Mouse (Mus musculus): ENCODE results near the gene Wdr95. TPM values are rescaled to one million over a fixed set of nuclear protein-coding genes. Genes with fewer than 3 reads are reported as not detected.
A peak's percentile ranks its signal among the peaks of the same experiment; 100 is the strongest.

Gene Wdr95
- polyA plus RNA-seq (2014; fragmentation: Nextera tagmentation; extraction: Ambion mirVana): 0.25 and 0.50 TPM in 2 replicates

DNA sequence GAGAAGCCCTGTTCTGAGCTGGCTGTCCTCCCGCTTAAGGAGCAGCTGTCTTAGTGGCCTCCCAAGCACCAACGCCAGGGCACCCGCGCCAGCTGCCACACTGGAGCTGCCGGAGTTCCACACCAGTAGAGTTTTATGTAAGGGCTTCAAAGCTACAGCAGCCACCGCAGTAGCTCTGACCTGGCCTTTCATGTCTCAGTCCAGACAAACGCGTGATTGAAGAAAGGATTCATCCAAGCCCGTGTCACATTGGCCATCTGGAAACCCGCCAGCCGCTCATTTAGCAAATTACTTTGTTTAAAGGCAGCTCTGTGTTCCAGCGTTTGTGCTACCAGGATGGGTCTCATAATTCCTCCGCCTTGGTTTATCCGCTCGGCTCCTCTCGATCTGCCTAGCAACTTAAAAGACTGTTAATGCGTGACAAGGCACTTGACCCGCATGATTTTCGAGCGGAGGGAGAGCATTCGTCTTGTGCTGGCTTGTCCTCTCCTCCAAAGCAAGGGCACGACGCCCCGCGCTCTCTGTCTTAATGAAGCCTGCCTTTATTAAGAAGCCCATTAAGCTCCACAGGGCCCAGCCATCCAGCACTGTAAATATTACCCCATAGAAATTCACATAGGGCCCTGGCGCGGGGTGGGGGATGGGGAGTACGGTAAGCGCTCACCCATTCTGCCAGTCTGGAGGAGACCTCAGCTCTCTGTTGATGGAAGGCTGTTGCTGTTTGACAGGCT is at the start of gene Wdr95:
TSS of gene Wdr95 (plus strand) at position 681 of the 731 bp plus-strand sequence.
- Histone ChIP-seq H3K4me2 (ENCODE audit: low read depth, low read length) (peak within 1 kb of the TSS; percentile 38), H3K9ac (replicated peaks; ENCODE audit: low read depth, low read length) (peak within 1 kb of the TSS; percentile 34; the same call in 1 of the 2 replicates), H3K36me3 (ENCODE audit: control insufficient read depth, insufficient read depth, low read length) (no peaks in the 10 kb centered on the region), H3K4me1 (ENCODE audit: control insufficient read depth, insufficient read depth, low read length) (peaks cover 36% of the 10 kb centered on the region), H3K27me3 (ENCODE audit: control insufficient read depth, insufficient read depth, low read length) (no peaks in the 10 kb centered on the region), H3K27ac (ENCODE audit: low read depth, low read length) (peak within 1 kb of the TSS; percentile 85), H3K9me3 (ENCODE audit: control insufficient read depth, low read length) (no peaks in the 10 kb centered on the region), H3K4me3 (ENCODE audit: low read depth, low read length) (no peak within 1 kb of the TSS; the same call in 1 of the 2 replicates)
- peak; percentile 73 for ATAC-seq (ENCODE audit: low read depth)
- WGBS: 7% methylated on average over 29 of the region's 29 CpGs

DNA sequence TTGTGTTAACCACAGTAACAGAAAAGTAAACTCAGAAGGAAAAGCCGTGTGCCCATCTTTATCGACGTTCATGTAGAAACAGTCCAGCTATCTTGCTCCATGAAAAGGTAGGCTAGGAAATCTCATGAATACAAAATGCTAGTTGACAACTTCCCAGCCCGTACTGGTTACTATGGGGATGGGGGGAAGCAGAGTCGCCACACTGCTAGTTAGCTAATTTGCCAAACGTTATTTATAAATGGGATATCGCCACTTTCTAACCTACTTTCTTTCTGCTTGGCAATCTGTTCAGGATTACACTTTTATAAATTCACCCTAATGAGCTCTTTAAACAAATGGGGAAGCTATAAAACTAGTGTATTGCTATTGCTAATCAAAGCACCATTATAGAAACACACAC is 46.6 kb upstream of the Wdr95 start:
- 76% methylated on average over 7 of the region's 7 CpGs for WGBS
- H3K27me3 ChIP-seq (ENCODE audit: control insufficient read depth, insufficient read depth, low read length): no peaks in the 10 kb centered on the region
- ATAC-seq (ENCODE audit: low read depth): no peak
- H3K9me3 ChIP-seq (ENCODE audit: control insufficient read depth, low read length): no peaks in the 10 kb centered on the region
- no peak overlapping the region for H3K4me3 ChIP-seq (ENCODE audit: low read depth, low read length)
- no peak overlapping the region for H3K27ac ChIP-seq (ENCODE audit: low read depth, low read length)
- H3K4me1 ChIP-seq (ENCODE audit: control insufficient read depth, insufficient read depth, low read length): no peaks in the 10 kb centered on the region
- no peak overlapping the region for H3K4me2 ChIP-seq (ENCODE audit: low read depth, low read length)
- no peak overlapping the region for H3K9ac ChIP-seq (replicated peaks; ENCODE audit: low read depth, low read length)
- H3K36me3 ChIP-seq (ENCODE audit: control insufficient read depth, insufficient read depth, low read length): no peaks in the 10 kb centered on the region

DNA sequence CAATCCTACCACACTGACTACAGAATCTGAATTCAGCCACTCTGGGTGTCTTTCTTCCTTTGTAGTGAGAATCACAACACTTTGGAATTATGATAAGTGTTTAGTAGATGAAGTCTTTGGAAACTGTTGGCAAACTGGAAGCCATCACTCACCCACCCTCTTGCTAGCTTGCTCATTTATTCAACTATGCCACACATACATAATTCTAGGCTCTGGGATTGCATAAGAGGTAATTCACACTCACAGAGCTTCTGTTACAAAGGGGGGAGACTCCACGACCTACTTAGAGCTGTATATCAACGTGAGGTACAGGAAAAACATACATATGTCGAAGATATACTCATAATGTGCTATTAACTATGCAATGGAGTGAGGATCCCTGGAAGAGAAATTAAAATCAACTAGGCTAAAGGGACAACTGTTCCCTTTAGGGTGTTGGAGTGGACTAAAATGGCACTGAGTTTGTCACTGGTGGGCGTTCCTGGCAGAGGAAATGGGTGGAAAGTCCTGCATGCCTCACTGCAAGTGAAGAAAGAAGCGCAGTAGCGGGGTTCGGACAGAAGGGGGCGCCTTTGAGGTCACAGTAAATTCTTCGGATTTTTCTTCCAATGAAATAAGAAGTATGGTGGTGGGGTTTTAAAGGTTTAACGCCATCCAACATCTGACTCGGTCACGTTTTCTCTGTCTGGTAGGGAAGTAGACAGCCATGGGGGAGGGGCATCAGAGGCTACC is 45.0 kb upstream of the Wdr95 start:
- Histone ChIP-seq H3K4me2 (ENCODE audit: low read depth, low read length) (no peak overlapping the region), H3K36me3 (ENCODE audit: control insufficient read depth, insufficient read depth, low read length) (no peaks in the 10 kb centered on the region), H3K27me3 (ENCODE audit: control insufficient read depth, insufficient read depth, low read length) (no peaks in the 10 kb centered on the region), H3K27ac (ENCODE audit: low read depth, low read length) (no peak overlapping the region), H3K4me3 (ENCODE audit: low read depth, low read length) (no peak overlapping the region), H3K9me3 (ENCODE audit: control insufficient read depth, low read length) (no peaks in the 10 kb centered on the region), H3K9ac (replicated peaks; ENCODE audit: low read depth, low read length) (no peak overlapping the region), H3K4me1 (ENCODE audit: control insufficient read depth, insufficient read depth, low read length) (peaks cover 8% of the 10 kb centered on the region)
- 66% methylated on average over 12 of the region's 12 CpGs for WGBS
- ATAC-seq (ENCODE audit: low read depth): no peak

DNA sequence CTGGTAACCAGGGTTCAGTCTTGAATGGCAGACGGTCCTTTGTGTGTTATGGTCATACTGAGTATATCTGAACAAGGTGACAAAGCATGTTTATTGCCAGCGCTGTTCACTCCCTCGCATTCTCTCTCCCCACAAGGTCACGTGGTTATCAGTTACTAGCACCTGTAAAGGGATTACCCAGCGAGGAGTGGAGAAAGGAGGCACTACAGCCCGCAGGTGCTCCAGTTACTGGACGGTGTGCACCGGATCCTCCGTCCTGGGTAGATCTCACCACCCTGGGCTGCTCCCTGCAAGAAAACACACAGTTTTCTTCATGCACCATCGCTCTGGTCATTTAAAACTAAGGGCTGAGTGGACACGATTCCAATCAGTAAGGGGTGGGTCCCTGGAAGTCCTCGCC is 44.2 kb upstream of the Wdr95 start:
- Histone ChIP-seq H3K27me3 (ENCODE audit: control insufficient read depth, insufficient read depth, low read length) (no peaks in the 10 kb centered on the region), H3K4me3 (ENCODE audit: low read depth, low read length) (no peak overlapping the region), H3K36me3 (ENCODE audit: control insufficient read depth, insufficient read depth, low read length) (no peaks in the 10 kb centered on the region), H3K9ac (replicated peaks; ENCODE audit: low read depth, low read length) (no peak overlapping the region), H3K4me2 (ENCODE audit: low read depth, low read length) (no peak overlapping the region), H3K9me3 (ENCODE audit: control insufficient read depth, low read length) (no peaks in the 10 kb centered on the region), H3K27ac (ENCODE audit: low read depth, low read length) (no peak overlapping the region), H3K4me1 (ENCODE audit: control insufficient read depth, insufficient read depth, low read length) (peaks cover 14% of the 10 kb centered on the region)
- no peak for ATAC-seq (ENCODE audit: low read depth)
- WGBS: 80% methylated on average over 12 of the region's 12 CpGs

DNA sequence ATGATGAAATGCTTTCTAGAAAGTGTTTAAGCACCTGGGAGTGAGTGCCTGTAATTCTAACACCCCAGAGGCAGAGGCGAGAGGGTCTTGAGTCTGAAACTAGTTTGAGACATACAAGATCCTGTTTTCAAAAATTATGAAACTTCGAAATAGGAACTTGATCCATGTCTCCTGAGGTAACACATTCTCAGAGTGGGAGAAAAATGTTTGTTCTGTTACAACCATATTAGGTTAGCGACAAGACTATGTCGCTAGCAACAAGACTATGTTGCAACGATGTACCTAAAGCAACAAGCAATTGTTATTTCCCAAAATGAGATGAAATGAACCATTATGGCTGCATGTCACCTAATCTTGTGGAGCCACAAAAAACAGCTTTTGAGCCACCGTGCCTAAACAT is 43.0 kb upstream of the Wdr95 start:
- H3K4me2 ChIP-seq (ENCODE audit: low read depth, low read length): no peak overlapping the region

DNA sequence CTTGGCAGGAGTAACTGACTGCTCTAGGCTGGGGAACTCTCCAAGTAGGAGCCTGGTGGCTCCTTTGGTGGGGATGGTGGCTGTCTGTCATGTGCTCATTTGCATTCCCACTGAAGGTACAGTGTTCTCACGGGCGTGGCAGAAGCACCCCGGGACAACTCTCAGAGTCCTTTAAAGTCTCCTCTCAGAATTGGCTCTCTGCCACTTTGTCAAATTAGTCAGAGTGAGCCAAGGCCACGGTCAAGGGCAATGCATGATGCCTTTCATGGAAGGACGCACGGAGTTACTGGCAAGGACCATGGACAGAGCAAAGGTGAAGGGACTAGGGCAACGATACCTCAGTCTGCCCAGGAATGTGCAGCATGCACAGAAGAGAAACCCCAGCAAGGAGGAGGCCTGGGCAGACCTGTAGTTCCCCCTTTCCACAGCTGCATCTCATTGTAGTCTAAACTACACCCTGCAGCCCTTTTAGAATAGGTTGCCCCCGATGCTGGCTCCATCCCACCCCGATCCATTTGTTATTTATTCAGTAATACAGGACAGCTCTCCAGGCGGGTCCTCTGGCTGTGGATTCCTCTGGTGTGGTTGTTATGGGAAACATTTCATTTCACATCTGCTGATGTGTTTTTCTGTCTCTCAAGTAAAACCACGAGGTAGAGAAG is 40.0 kb upstream of the Wdr95 start:
- 15% methylated on average over 11 of the region's 11 CpGs for WGBS
- H3K9ac ChIP-seq (replicated peaks; ENCODE audit: low read depth, low read length): no peak overlapping the region
- no peaks in the 10 kb centered on the region for H3K36me3 ChIP-seq (ENCODE audit: control insufficient read depth, insufficient read depth, low read length)
- no peaks in the 10 kb centered on the region for H3K9me3 ChIP-seq (ENCODE audit: control insufficient read depth, low read length)
- H3K4me3 ChIP-seq (ENCODE audit: low read depth, low read length): no peak overlapping the region
- peak overlapping the region; percentile 86 for H3K27ac ChIP-seq (ENCODE audit: low read depth, low read length)
- H3K4me2 ChIP-seq (ENCODE audit: low read depth, low read length): peak overlapping the region; percentile 38; the same call in 1 of the 2 replicates
- peaks cover 23% of the 10 kb centered on the region for H3K4me1 ChIP-seq (ENCODE audit: control insufficient read depth, insufficient read depth, low read length)
- ATAC-seq (ENCODE audit: low read depth): peak; percentile 79
- H3K27me3 ChIP-seq (ENCODE audit: control insufficient read depth, insufficient read depth, low read length): no peaks in the 10 kb centered on the region

More for the DNA sequence above, 43.0 kb upstream of the Wdr95 start:
- no peak overlapping the region for H3K4me3 ChIP-seq (ENCODE audit: low read depth, low read length)
- no peaks in the 10 kb centered on the region for H3K27me3 ChIP-seq (ENCODE audit: control insufficient read depth, insufficient read depth, low read length)
- no peaks in the 10 kb centered on the region for H3K9me3 ChIP-seq (ENCODE audit: control insufficient read depth, low read length)
- H3K4me1 ChIP-seq (ENCODE audit: control insufficient read depth, insufficient read depth, low read length): peaks cover 23% of the 10 kb centered on the region
- H3K36me3 ChIP-seq (ENCODE audit: control insufficient read depth, insufficient read depth, low read length): no peaks in the 10 kb centered on the region
- ATAC-seq (ENCODE audit: low read depth): no peak
- H3K9ac ChIP-seq (replicated peaks; ENCODE audit: low read depth, low read length): no peak overlapping the region
- 89% methylated on average over 6 of the region's 6 CpGs for WGBS
- no peak overlapping the region for H3K27ac ChIP-seq (ENCODE audit: low read depth, low read length)

DNA sequence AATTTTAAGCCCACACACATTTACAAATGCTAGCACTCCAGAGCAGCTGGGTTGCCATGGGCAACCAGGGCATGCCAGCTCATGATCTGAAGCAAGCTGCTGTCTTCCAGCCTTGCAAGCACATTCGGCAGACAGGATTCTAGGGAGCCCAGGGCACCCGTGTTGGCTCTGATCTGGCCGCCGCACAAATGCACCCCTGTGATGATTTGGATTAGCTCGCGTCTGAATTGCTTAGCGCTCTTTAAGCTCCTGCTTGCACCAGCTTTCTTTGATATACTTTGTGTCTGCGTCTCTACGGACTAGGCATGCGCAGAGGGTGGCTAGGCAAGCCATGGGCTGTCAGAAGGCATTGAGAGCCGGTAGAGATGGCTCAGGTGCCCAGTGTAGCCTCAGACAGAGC is 39.3 kb upstream of the Wdr95 start:
- Histone ChIP-seq H3K36me3 (ENCODE audit: control insufficient read depth, insufficient read depth, low read length) (no peaks in the 10 kb centered on the region), H3K4me3 (ENCODE audit: low read depth, low read length) (no peak overlapping the region), H3K9ac (replicated peaks; ENCODE audit: low read depth, low read length) (peak overlapping the region; percentile 2; the same call in 1 of the 2 replicates), H3K9me3 (ENCODE audit: control insufficient read depth, low read length) (no peaks in the 10 kb centered on the region), H3K27me3 (ENCODE audit: control insufficient read depth, insufficient read depth, low read length) (no peaks in the 10 kb centered on the region), H3K4me1 (ENCODE audit: control insufficient read depth, insufficient read depth, low read length) (peaks cover 23% of the 10 kb centered on the region), H3K27ac (ENCODE audit: low read depth, low read length) (peak overlapping the region; percentile 86), H3K4me2 (ENCODE audit: low read depth, low read length) (peak overlapping the region; percentile 38)
- 22% methylated on average over 11 of the region's 11 CpGs for WGBS
- ATAC-seq (ENCODE audit: low read depth): peak; percentile 87

DNA sequence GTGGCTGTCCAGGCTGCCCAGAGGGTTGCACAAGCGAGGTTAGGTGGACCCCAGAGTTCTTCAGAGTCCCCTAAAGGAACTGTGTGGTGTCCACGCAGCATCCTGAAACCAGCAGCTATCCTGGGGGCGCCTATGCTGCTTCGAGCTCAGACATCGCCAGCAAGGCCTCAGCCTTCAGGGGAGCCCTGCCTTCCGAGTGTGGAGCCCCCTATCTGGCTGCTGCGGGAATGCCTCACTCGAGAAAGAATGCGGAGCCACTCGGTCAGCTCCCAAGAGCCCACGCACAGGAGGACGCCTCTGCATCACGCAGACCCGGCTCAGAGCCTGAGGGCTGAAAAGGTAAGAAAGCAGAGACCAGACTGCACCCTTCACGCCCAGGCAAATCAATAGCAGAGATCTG is 38.2 kb upstream of the Wdr95 start:
- no peak overlapping the region for H3K4me2 ChIP-seq (ENCODE audit: low read depth, low read length)
- H3K9ac ChIP-seq (replicated peaks; ENCODE audit: low read depth, low read length): no peak overlapping the region
- 61% methylated on average over 15 of the region's 15 CpGs for WGBS
- H3K36me3 ChIP-seq (ENCODE audit: control insufficient read depth, insufficient read depth, low read length): no peaks in the 10 kb centered on the region
- no peaks in the 10 kb centered on the region for H3K27me3 ChIP-seq (ENCODE audit: control insufficient read depth, insufficient read depth, low read length)
- peaks cover 23% of the 10 kb centered on the region for H3K4me1 ChIP-seq (ENCODE audit: control insufficient read depth, insufficient read depth, low read length)
- H3K4me3 ChIP-seq (ENCODE audit: low read depth, low read length): no peak overlapping the region
- no peaks in the 10 kb centered on the region for H3K9me3 ChIP-seq (ENCODE audit: control insufficient read depth, low read length)
- ATAC-seq (ENCODE audit: low read depth): no peak
- H3K27ac ChIP-seq (ENCODE audit: low read depth, low read length): peak overlapping the region; percentile 86

DNA sequence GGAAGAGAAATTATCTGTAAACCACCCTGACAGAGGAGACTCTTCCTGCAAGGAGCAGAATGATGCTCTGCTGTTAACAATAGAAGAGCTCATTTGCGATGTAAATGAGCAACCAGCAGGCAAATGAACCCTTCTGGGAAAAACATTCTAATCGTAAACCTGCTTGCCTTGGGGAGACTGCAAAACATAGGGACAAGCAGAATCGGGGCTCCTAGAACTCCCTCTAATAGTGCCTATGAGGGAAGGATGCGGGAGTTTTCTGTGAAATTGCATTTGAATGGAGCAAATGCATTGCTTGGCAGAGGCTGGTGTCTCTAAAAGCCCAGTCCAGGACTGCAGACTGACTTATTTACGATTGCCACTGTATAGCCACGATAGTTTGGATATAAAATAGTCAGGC is 32.8 kb upstream of the Wdr95 start:
- no peaks in the 10 kb centered on the region for H3K27me3 ChIP-seq (ENCODE audit: control insufficient read depth, insufficient read depth, low read length)
- 6% methylated on average over 6 of the region's 6 CpGs for WGBS
- peak; percentile 72 for ATAC-seq (ENCODE audit: low read depth)
- no peak overlapping the region for H3K9ac ChIP-seq (replicated peaks; ENCODE audit: low read depth, low read length)
- no peak overlapping the region for H3K4me2 ChIP-seq (ENCODE audit: low read depth, low read length)
- no peaks in the 10 kb centered on the region for H3K36me3 ChIP-seq (ENCODE audit: control insufficient read depth, insufficient read depth, low read length)
- peak overlapping the region; percentile 97 for H3K27ac ChIP-seq (ENCODE audit: low read depth, low read length)
- H3K9me3 ChIP-seq (ENCODE audit: control insufficient read depth, low read length): no peaks in the 10 kb centered on the region
- H3K4me3 ChIP-seq (ENCODE audit: low read depth, low read length): no peak overlapping the region
- H3K4me1 ChIP-seq (ENCODE audit: control insufficient read depth, insufficient read depth, low read length): peaks cover 21% of the 10 kb centered on the region

Data from neural tube, embryonic 14.5 days (tissue).